In the genomic region with DNA sequence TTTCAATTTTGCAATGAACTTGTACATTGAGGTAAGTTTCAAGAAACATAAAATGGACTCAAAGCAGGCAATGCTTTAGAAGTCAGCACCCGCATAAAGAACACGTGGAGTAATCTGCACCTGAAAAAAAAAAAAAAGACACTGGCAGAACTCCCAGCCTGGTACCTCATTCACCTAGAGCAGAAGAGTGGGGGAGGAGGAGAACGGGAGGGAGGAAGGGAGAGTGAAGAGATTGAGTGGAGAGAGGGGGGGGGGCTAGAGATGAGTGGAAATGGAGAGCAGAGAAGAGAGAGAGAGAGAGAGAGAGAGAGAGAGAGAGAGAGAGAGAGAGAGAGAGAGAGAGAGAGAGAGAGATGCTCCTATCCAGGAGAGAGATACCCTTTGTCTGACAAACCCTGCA, we compare ENCODE assay signal across 8 mouse cellular contexts. TPM values are rescaled to one million over a fixed set of nuclear protein-coding genes. Genes with fewer than 3 reads are reported as not detected.
DNase-seq lines count a peak whose midpoint lies in the region; ATAC-seq and TF ChIP-seq lines count a peak whose summit lies in the region.

No protein-coding gene starts in this region.

- no peaks in the 10 kb centered on the region for H3K27me3 ChIP-seq in kidney, postnatal 0 days (ENCODE audit: insufficient read depth, low read length)
- H3K27me3 ChIP-seq in limb, embryonic 11.5 days (ENCODE audit: control insufficient read depth, insufficient read depth, low read length): no peaks in the 10 kb centered on the region

- TF ChIP-seq CTCF in kidney, postnatal 0 days (IDR thresholded peaks at IDR 0.05; ENCODE audit: low read depth): no peak
- no peak for TF ChIP-seq CTCF in embryonic fibroblast, embryonic 13.5 days (IDR thresholded peaks at IDR 0.05; ENCODE audit: borderline replicate concordance, insufficient read depth, low read length)
- TF ChIP-seq CTCF in olfactory bulb, adult 2 months (IDR thresholded peaks at IDR 0.05; ENCODE audit: insufficient read depth, low read depth, low read length): no peak

- no peak for ATAC-seq in kidney, postnatal 0 days (replicated peaks; ENCODE audit: low FRiP score, low read depth)
- ATAC-seq in limb, embryonic 11.5 days (ENCODE audit: insufficient number of reproducible peaks, low FRiP score, low TSS enrichment, low read depth): no peak
- ATAC-seq in megakaryocyte progenitor cell, adult 5-6 weeks (replicated peaks; ENCODE audit: poor library complexity): no peak

- peak overlapping the region; percentile 89 for H3K4me2 ChIP-seq in kidney, postnatal 0 days (ENCODE audit: low read length)
- peak overlapping the region; percentile 90 for H3K4me2 ChIP-seq in limb, embryonic 11.5 days (ENCODE audit: low read depth, severe bottlenecking)

- H3K9me3 ChIP-seq in kidney, postnatal 0 days (replicated peaks; ENCODE audit: low read length): no peaks in the 10 kb centered on the region
- H3K9me3 ChIP-seq in limb, embryonic 11.5 days (ENCODE audit: control insufficient read depth, low read length): no peaks in the 10 kb centered on the region

- no peaks in the 10 kb centered on the region for H3K36me3 ChIP-seq in kidney, postnatal 0 days (ENCODE audit: insufficient read depth, low read length)
- H3K36me3 ChIP-seq in limb, embryonic 11.5 days (ENCODE audit: control insufficient read depth, insufficient read depth, low read length): no peaks in the 10 kb centered on the region

- TF ChIP-seq POLR2A in embryonic fibroblast, embryonic 13.5 days (IDR thresholded peaks at IDR 0.05; ENCODE audit: low read depth, low read length): no peak
- TF ChIP-seq POLR2A in olfactory bulb, adult 2 months (IDR thresholded peaks at IDR 0.05; ENCODE audit: insufficient read depth, low read depth, low read length): no peak

- 7% methylated on average over 3 of the region's 3 CpGs for WGBS in kidney, postnatal 0 days
- 2% methylated on average over 3 of the region's 3 CpGs for WGBS in limb, embryonic 11.5 days
- WGBS in olfactory bulb, adult 2 months: 13% methylated on average over 3 of the region's 3 CpGs

- DNase-seq in kidney, postnatal 0 days (ENCODE audit: low spot score): no peak
- no peak for DNase-seq in kidney, adult 9 months
- DNase-seq in limb, embryonic 11.5 days (ENCODE audit: low spot score): no peak
- no peak for DNase-seq in urinary bladder, postnatal 10 days (ENCODE audit: low spot score)
- DNase-seq in frontal cortex, postnatal 10 days (ENCODE audit: low spot score in 2 of 2): no peak

- no peak overlapping the region for H3K27ac ChIP-seq in kidney, postnatal 0 days
- no peak overlapping the region for H3K27ac ChIP-seq in embryonic fibroblast, embryonic 13.5 days (ENCODE audit: insufficient read depth, low read length)
- peak overlapping the region; percentile 93 for H3K27ac ChIP-seq in limb, embryonic 11.5 days (replicated peaks; ENCODE audit: low read depth, low read length)
- H3K27ac ChIP-seq in olfactory bulb, adult 2 months (ENCODE audit: insufficient read depth, low read depth, low read length): peak overlapping the region; percentile 90

- peak overlapping the region; percentile 68; the same call in 1 of the 2 replicates for H3K9ac ChIP-seq in kidney, postnatal 0 days (ENCODE audit: low read depth, low read length)
- H3K9ac ChIP-seq in limb, embryonic 11.5 days (ENCODE audit: low read length): peak overlapping the region; percentile 85

- peaks cover 5% of the 10 kb centered on the region; the same call in 1 of the 2 replicates for H3K4me1 ChIP-seq in kidney, postnatal 0 days (replicated peaks; ENCODE audit: insufficient read depth, low read length)
- no peaks in the 10 kb centered on the region for H3K4me1 ChIP-seq in embryonic fibroblast, embryonic 13.5 days (ENCODE audit: control insufficient read depth, insufficient read depth, low read length)
- H3K4me1 ChIP-seq in limb, embryonic 11.5 days (ENCODE audit: control insufficient read depth, insufficient read depth, low read length): 0 out of 2 replicates have a peak, but pooled peaks cover 4% of the 10 kb centered on the region
- no peaks in the 10 kb centered on the region for H3K4me1 ChIP-seq in olfactory bulb, adult 2 months (ENCODE audit: control insufficient read depth, insufficient read depth, low read length)

- H3K4me3 ChIP-seq in kidney, postnatal 0 days (replicated peaks; ENCODE audit: low read depth, low read length): peak overlapping the region; percentile 77
- peak overlapping the region; percentile 68; the same call in 1 of the 2 replicates for H3K4me3 ChIP-seq in embryonic fibroblast, embryonic 13.5 days (ENCODE audit: insufficient read depth, low read length)
- H3K4me3 ChIP-seq in limb, embryonic 11.5 days (ENCODE audit: low read depth, low read length): peak overlapping the region; percentile 68
- peak overlapping the region; percentile 97 for H3K4me3 ChIP-seq in olfactory bulb, adult 2 months (ENCODE audit: insufficient read depth, low read depth, low read length)

RNA-seq across cellular contexts. Expression of gene Adgrl3, which starts 0.8 kb away (rescaled TPM):
- 8.8 and 9.7 TPM in 2 replicates for polyA plus RNA-seq in kidney, postnatal 0 days (2015; fragmentation: Nextera tagmentation; extraction: Ambion mirVana)
- polyA plus RNA-seq in embryonic fibroblast, embryonic 13.5 days (2011; ENCODE audit: insufficient read length, low read depth, missing spikeins): 22.6 and 35.9 TPM in 2 replicates
- polyA plus RNA-seq in limb, embryonic 11.5 days (2014; fragmentation: Nextera tagmentation; extraction: Ambion mirVana): 23.9 and 28.9 TPM in 2 replicates
- polyA plus RNA-seq in olfactory bulb, adult 2 months (2012; ENCODE audit: insufficient read depth, insufficient read length, low replicate concordance, missing spikeins): not detected in 2 replicates
- total RNA-seq in megakaryocyte progenitor cell, adult 5-6 weeks (2015): not detected in 2 replicates
- not detected in 2 replicates for total RNA-seq in megakaryocyte progenitor cell, adult 5-6 weeks (2017)

Comparison
In these comparisons a context has a peak if more than half of its experiments do, and no peak if none do; other contexts are left out.
1. H3K27ac ChIP-seq: peak in limb, embryonic 11.5 days (single experiment) and olfactory bulb, adult 2 months (single experiment); none in kidney, postnatal 0 days (single experiment) and embryonic fibroblast, embryonic 13.5 days (single experiment).
2. Peak in every context shown above with its lines, with median percentiles within 50 percentile points of each other: H3K4me3 ChIP-seq.